Mouse (Mus musculus) lung, postnatal 0 days (tissue): ENCODE measurements around the gene Fadd. TPM values are rescaled to one million over a fixed set of nuclear protein-coding genes. Genes with fewer than 3 reads are reported as not detected.

Experiments used
- ATAC-seq: fragments of 200-750 bp; cut with Nextera tagmentation; 2 replicates; pipeline ENCODE4 v1.8.0; 2017; ENCODE audit warnings: moderate library complexity
- DNase-seq: peaks from one replicate; pipeline ENCODE4 v3.0.0-alpha.2; 2016; ENCODE audit warnings: low spot score
- H3K27ac ChIP-seq: fragments of 300-500 bp; sonication (generic); 2 replicates; pipeline ENCODE4 v1.5.1; 2014; ENCODE audit warnings: antibody characterized with exemption, mild to moderate bottlenecking, low read length, mixed read lengths
- H3K27me3 ChIP-seq: fragments of 300-500 bp; sonication (generic); replicated peaks from 2 replicates; pipeline ENCODE4 v1.6.1; 2014; ENCODE audit warnings: low read length, mixed read lengths; ENCODE audit not compliant: insufficient read depth
- H3K36me3 ChIP-seq: fragments of 300-500 bp; sonication (generic); 2 replicates; pipeline ENCODE4 v1.6.1; 2014; ENCODE audit warnings: low read length, mixed read lengths; ENCODE audit not compliant: insufficient read depth
- H3K4me1 ChIP-seq: fragments of 300-500 bp; sonication (generic); 2 replicates; pipeline ENCODE4 v1.6.1; 2014; ENCODE audit warnings: antibody characterized with exemption, low read depth, low read length, mixed read lengths; ENCODE audit not compliant: insufficient read depth
- H3K4me2 ChIP-seq: fragments of 300-500 bp; sonication (generic); replicated peaks from 2 replicates; pipeline ENCODE4 v1.6.1; 2014; ENCODE audit warnings: low read depth, mild to moderate bottlenecking, low read length, moderate library complexity, mixed read lengths
- H3K4me3 ChIP-seq: fragments of 300-500 bp; sonication (generic); 2 replicates; pipeline ENCODE4 v1.5.1; 2014; ENCODE audit warnings: low read depth, low read length
- H3K9ac ChIP-seq: fragments of 300-500 bp; sonication (generic); replicated peaks from 2 replicates; pipeline ENCODE4 v1.6.1; 2014; ENCODE audit warnings: low read depth, mild to moderate bottlenecking
- H3K9me3 ChIP-seq: fragments of 300-500 bp; sonication (generic); 2 replicates; pipeline ENCODE4 v1.6.1; 2016; ENCODE audit warnings: low read length, mixed read lengths
- CTCF ChIP-seq: IDR thresholded peaks from 2 replicates; pipeline ENCODE4 v1.5.1; 2016; ENCODE audit warnings: antibody characterized with exemption, mild to moderate bottlenecking
- EP300 ChIP-seq: IDR thresholded peaks from 2 replicates; pipeline ENCODE4 v1.6.1; 2016; ENCODE audit warnings: antibody characterized with exemption, mild to moderate bottlenecking, control low read depth
- WGBS: fragments of 180-500 bp; shearing (Covaris S2); extraction: QIAGEN DNeasy Blood & Tissue Kit; methylation state at CpG from one replicate; pipeline ENCODE4 v1.1.7; 2014; 5-methylcytosine and 5-hydroxymethylcytosine counted together
- polyA plus RNA-seq: library from polyadenylated mRNA; unstranded; fragments of >200 nt; fragmentation: Nextera tagmentation; extraction: Ambion mirVana; gene quantifications from 2 replicates; pipeline ENCODE4 v1.2.1, GENCODE M21; 2015

The Fadd gene
- polyA plus RNA-seq, 1 experiment from 2014 or later = 7.4 TPM

- Histone ChIP-seq H3K27ac (no peak overlapping the region), H3K36me3 (0 out of 2 replicates have a peak, but pooled peaks cover 3% of the 10 kb centered on the region), H3K9me3 (no peaks in the 10 kb centered on the region), H3K4me1 (peaks cover 11% of the 10 kb centered on the region; the same call in 1 of the 2 replicates), H3K9ac (no peak overlapping the region), H3K27me3 (no peaks in the 10 kb centered on the region), H3K4me3 (no peak overlapping the region), H3K4me2 (no peak overlapping the region)
- DNase-seq = no peak
- ATAC-seq = no peak
- TF ChIP-seq EP300 = no peak
- no peak for TF ChIP-seq CTCF
- WGBS = 53% methylated on average over 3 of the region's 3 CpGs
Observed at GRCm38 (mm10) chr7:144534773-144535172, 47.5 kb downstream of the Fadd start.

GRCm38 (mm10) chr7:144531585-144532378 is 50.5 kb downstream of the Fadd start:
- DNase-seq (peak; percentile 28), ATAC-seq (peak; percentile 37; the same call in 1 of the 2 replicates)
- WGBS = 19% methylated on average over 7 of the region's 7 CpGs
- Histone ChIP-seq H3K27me3 (no peaks in the 10 kb centered on the region), H3K4me2 (no peak overlapping the region), H3K9ac (no peak overlapping the region), H3K27ac (no peak overlapping the region), H3K4me3 (no peak overlapping the region), H3K9me3 (no peaks in the 10 kb centered on the region), H3K4me1 (no peaks in the 10 kb centered on the region), H3K36me3 (no peaks in the 10 kb centered on the region)
- TF ChIP-seq CTCF (no peak), EP300 (no peak)

- Histone ChIP-seq H3K4me3 (no peak overlapping the region), H3K9ac (no peak overlapping the region), H3K36me3 (no peaks in the 10 kb centered on the region), H3K27ac (no peak overlapping the region), H3K4me2 (no peak overlapping the region), H3K9me3 (no peaks in the 10 kb centered on the region), H3K27me3 (no peaks in the 10 kb centered on the region), H3K4me1 (no peaks in the 10 kb centered on the region)
- 72% methylated on average over 3 of the region's 3 CpGs for WGBS
- ATAC-seq (no peak), DNase-seq (no peak)
- TF ChIP-seq CTCF (no peak), EP300 (no peak)
Observed at GRCm38 (mm10) chr7:144529851-144530250, 52.4 kb downstream of the Fadd start.

GRCm38 (mm10) chr7:144527723-144528221 is 54.5 kb downstream of the Fadd start:
- no peaks in the 10 kb centered on the region; the same call in 1 of the 2 replicates for H3K36me3 ChIP-seq
- H3K4me2 ChIP-seq = no peak overlapping the region
- H3K27me3 ChIP-seq = no peaks in the 10 kb centered on the region
- TF ChIP-seq CTCF = peak; percentile 35
- no peak for TF ChIP-seq EP300
- WGBS = 3% methylated on average over 1 of the region's 1 CpGs
- H3K27ac ChIP-seq = no peak overlapping the region
- ATAC-seq = peak; percentile 40
- no peak overlapping the region for H3K9ac ChIP-seq
- H3K4me3 ChIP-seq = no peak overlapping the region
- no peaks in the 10 kb centered on the region for H3K9me3 ChIP-seq
- H3K4me1 ChIP-seq = no peaks in the 10 kb centered on the region
- DNase-seq = peak; percentile 34

Other genes starting within 250 kb of the Fadd start
- 128 and 131 TPM in 2 replicates for gene Cttn, start 111.5 kb downstream of the Fadd start, polyA plus RNA-seq
- gene Ppfia1, start 28.7 kb downstream of the Fadd start, polyA plus RNA-seq = 19.7 and 22.0 TPM in 2 replicates
- 69.0 and 77.2 TPM in 2 replicates for gene Ano1, start 169.5 kb upstream of the Fadd start, polyA plus RNA-seq